Mouse (Mus musculus): ENCODE measurements around the gene Pus7l.
A peak's percentile ranks its signal among the peaks of the same experiment; 100 is the strongest.
"Not testable (repeated sequence)": the region's sequence is repeated elsewhere in the genome, so short reads cannot be mapped to it uniquely, and the experiment has no call there.

Pus7l gene

DNA sequence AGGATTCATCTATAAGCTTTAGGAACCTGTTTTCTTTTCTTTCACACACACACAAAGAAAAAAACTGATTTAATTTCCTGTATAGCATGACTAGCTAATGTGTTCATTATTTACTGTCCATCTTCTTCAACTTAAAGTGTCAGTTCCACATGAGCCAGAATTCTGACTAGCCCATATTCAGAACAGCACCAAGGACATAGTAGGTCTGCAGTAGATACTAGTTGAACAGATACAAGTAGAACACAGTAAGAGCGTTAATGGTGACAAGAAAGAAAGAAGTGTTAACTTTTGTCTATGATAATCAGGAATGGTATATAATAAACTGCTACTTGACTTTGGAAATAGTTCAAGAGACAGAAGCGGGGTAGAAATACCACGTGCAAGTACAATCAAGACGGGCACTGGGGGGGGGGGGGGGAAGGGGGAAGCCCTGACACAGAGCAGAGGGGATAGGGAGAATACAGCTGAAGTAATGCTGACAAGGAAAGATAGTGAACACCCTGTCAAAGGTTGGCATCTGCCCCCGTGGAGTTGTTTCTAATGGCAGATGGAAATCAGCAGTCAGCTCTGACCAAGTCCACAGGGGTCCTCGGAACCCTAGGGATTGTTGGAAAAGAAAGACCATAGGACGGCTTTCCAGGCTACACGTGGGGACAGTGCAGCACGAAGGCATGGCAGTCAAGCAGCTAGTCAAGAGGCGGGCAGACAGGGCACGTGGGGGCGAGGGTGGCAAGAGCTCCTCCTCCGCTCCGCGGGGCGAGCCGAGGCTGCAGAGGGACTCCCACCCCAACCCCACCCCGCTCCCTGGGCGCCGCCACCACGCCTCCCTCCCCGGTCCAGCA is 559 bp downstream of the Pus7l start:
- no peak for DNase-seq (ENCODE audit: low spot score in 2 of 2)

DNA sequence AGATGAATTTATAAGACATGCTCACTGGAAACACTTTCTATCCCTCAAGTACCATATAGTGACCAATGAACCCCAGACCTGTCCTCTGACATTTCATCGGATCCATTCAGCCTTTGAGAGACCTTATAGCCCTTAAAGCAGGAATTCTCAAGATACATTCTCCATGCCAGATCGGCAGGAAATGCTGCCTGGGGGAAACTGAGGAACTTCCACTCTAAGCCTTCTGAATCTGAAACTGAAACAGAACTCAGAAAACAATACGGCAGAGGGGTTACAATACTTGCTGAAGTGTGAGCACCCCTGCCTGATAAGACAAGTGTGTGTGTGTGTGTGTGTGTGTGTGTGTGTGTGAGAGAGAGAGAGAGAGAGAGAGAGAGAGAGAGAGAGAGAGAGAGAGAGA is 4.1 kb downstream of the Pus7l start:
- no peak for DNase-seq (ENCODE audit: low spot score in 2 of 2)

- DNase-seq (ENCODE audit: low spot score in 2 of 2): no peak
These were observed 7.8 kb downstream of the Pus7l start for GRCm38 (mm10) chr15:94535521-94535920.

- no peak for DNase-seq (ENCODE audit: low spot score in 2 of 2)
These were observed 10.4 kb downstream of the Pus7l start for GRCm38 (mm10) chr15:94532956-94533355.

DNA sequence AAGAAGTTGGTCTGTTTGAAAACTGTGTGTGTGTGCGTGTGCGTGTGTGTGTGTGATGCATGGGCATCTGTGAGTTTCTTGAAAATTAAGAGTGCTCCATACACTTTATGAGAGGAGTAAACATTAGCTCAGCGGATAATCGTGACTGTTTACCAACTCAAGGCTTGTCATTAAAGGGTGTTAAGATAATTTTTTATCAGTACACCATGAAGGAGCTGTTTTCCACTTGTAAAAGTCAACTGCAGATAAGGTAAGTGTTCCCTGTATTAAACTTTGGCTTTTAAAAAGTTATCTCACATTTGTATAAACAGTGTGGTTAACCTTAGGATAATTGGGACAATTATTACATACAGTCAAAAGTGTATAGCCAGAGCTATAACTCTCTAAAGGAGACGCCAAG is 11.0 kb downstream of the Pus7l start:
- DNase-seq (ENCODE audit: low spot score in 2 of 2): no peak

GRCm38 (mm10) chr15:94530519-94530918 is 12.8 kb downstream of the Pus7l start:
- DNase-seq (ENCODE audit: low spot score in 2 of 2): no peak

DNA sequence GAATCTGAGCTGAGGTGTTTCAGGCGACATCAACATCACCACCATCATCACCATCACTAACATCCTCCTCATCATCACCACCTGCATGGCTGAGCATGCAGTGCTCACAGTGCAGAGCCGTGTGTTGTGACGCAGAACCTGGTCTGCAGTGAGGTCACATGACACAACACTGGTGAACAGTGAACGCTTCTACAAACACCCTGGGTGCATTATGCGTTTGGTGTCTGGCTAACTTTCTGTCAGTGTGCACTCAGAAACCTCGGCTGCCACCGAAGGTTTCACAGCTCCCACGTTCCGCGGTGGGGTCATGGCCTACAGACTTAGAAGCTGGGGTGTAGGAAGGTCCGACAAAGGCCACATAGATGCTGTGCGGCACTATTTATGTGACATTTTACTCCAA is 18.4 kb downstream of the Pus7l start:
- DNase-seq (ENCODE audit: low spot score in 2 of 2): no peak

GRCm38 (mm10) chr15:94523251-94523650 is 20.1 kb downstream of the Pus7l start:
- DNase-seq (ENCODE audit: low spot score in 2 of 2): no peak

DNA sequence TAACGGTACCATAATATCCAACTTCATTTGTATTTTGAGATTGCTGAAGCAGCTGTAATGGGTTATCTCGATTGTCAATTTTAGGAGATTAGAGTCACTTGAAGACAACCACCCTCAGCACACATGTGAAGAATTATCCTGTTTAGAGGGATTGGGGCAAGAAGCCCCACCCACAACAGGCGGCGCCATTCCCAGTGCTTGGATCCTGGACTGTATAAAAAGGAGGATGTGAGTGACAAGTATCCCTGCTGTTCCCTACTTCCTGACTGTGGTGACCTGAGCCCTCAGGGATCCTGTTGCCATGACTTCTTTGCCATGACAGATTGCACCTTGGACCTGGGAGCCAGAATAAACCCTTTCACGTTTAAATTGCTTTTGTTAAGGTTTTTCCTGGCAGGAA is 22.4 kb downstream of the Pus7l start:
- DNase-seq (ENCODE audit: low spot score in 2 of 2): no peak

- no peak for DNase-seq (ENCODE audit: low spot score in 2 of 2)
These were observed 23.0 kb downstream of the Pus7l start for GRCm38 (mm10) chr15:94520205-94520900.

- DNase-seq (ENCODE audit: low spot score in 2 of 2): no peak
These were observed 25.3 kb downstream of the Pus7l start for GRCm38 (mm10) chr15:94517913-94518491.

DNA sequence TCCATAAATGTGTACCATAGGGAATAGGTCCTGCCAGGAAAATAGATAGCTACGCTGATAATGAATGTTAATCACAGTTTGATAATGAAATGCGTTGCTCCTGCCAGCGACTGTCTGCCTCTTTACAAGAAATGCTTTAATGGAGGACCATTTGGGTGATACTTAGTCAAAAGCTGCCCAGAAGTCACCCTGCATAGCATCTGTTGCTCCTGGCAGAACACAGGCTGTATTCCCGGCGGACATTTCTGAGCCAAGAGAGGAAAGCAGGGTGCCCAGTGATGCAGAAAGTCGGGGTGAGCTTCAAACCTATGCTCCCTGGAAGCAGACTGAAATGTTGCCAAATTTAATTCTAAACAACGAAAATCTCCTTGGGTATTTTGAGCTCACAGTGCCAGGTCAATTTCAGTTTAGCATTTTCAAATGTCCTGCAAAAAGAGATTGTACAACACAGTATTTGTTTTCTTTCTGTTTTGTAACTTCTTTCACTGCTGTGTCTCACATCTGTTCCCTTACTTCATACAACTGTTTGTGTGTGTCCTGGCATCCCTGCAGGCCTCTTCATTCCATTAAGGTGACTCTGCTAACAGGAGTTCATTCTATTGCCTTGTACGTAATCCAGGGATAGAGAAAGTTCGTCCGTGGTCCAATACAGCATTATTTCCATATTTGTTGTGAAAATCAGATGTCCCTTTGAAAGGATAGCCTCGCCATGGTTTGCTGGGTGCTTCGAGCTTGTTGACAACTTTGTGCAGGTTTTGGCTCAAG is 39.7 kb downstream of the Pus7l start:
- no peak for DNase-seq (ENCODE audit: low spot score in 2 of 2)

GRCm38 (mm10) chr15:94499260-94499659 is 44.1 kb downstream of the Pus7l start:
- no peak for DNase-seq (ENCODE audit: low spot score in 2 of 2)

GRCm38 (mm10) chr15:94495936-94496335 is 47.4 kb downstream of the Pus7l start:
- DNase-seq (ENCODE audit: low spot score in 2 of 2): no peak

GRCm38 (mm10) chr15:94494445-94494844 is 48.9 kb downstream of the Pus7l start:
- DNase-seq (ENCODE audit: low spot score in 2 of 2): no peak

GRCm38 (mm10) chr15:94489433-94489832 is 53.9 kb downstream of the Pus7l start:
- no peak for DNase-seq (ENCODE audit: low spot score in 2 of 2)

DNA sequence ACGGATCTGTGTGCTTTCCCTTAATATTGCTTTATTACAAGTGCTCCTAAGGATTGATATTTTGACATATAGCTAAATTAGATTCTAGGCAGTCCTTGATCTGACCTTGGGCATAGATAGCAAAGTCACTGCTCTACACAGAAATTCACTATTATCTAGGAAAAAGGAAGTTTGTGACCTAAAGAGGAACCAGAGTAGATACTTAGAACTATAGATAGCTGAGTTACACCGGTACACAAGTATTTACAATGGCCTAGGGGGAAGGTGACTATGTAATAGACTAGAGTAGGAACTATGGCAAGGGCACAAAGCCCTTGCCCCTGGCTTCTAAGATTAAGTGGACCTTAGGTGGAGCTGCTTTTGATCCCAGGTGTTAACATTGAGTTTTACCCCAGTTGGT is 55.3 kb downstream of the Pus7l start:
- DNase-seq (ENCODE audit: low spot score in 2 of 2): not testable (repeated sequence)

DNA sequence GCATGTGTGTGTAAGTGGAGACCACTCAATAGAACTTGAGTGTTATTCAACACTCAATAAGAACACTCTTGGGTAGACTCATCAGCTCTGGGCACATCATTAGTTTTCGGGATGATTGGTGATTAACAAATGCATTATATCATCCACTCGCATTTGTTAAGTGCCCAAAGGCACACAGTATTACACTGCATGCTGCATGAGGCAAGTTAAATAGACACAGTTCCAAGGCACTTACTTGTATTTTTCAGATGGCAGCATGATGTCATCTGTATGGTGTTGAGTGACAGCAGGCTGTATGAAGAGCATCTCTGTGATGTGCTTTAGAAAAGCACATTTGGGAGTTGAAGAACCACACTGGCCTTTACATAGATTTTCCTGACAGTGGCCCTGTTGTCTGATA is 60.8 kb downstream of the Pus7l start:
- no peak for DNase-seq (ENCODE audit: low spot score in 2 of 2)

GRCm38 (mm10) chr15:94480792-94481191 is 62.6 kb downstream of the Pus7l start:
- DNase-seq (ENCODE audit: low spot score in 2 of 2): no peak

GRCm38 (mm10) chr15:94480248-94480647 is 63.1 kb downstream of the Pus7l start:
- DNase-seq (ENCODE audit: low spot score in 2 of 2): no peak

GRCm38 (mm10) chr15:94479513-94480136 is 63.7 kb downstream of the Pus7l start:
- no peak for DNase-seq (ENCODE audit: low spot score in 2 of 2)

DNA sequence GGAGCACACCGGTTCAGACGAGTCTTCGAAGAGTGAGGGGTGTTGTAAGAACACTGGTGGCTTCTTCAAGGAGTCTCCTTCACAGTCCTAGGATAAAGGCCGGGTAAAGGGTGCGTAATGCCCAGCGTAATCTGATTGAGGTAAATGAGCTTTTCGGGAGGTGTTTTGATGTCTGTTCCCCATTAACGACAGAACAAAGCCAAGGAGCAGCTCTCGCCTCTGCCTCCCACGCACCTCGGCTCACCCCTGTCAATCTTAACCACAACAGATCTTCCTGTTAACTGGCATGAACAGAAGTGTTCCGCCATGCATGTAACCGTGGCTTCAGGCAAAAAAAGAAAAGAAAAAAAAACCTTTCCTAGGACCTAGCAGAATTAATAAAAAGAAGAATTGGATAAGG is 64.6 kb downstream of the Pus7l start:
- peak in 1 of 2 experiments; percentile 1 for DNase-seq (ENCODE audit: low spot score in 2 of 2)

Measured in spleen, postnatal 14 days (tissue).